Mouse (Mus musculus) liver, embryonic 13.5 days (tissue): ENCODE measurements around the gene Lrrc71. TPM values are rescaled to one million over a fixed set of nuclear protein-coding genes. Genes with fewer than 3 reads are reported as not detected.

Experiments used
- ATAC-seq: fragments of 200-750 bp; cut with Nextera tagmentation; 2 replicates; pipeline ENCODE4 v1.8.0; 2017; ENCODE audit warnings: low read depth, mild to moderate bottlenecking, moderate number of reproducible peaks, moderate library complexity
- DNase-seq: peaks from one replicate; pipeline ENCODE4 v3.0.0; 2022
- H3K27ac ChIP-seq: fragments of 300-500 bp; sonication (generic); 2 replicates; pipeline ENCODE4 v1.5.1; 2015; ENCODE audit warnings: moderate library complexity, mild to moderate bottlenecking, inconsistent platforms
- H3K27me3 ChIP-seq: fragments of 300-500 bp; sonication (generic); 2 replicates; pipeline ENCODE4 v1.6.1; 2015; ENCODE audit warnings: mild to moderate bottlenecking, inconsistent platforms
- H3K36me3 ChIP-seq: fragments of 300-500 bp; sonication (generic); 2 replicates; pipeline ENCODE4 v1.6.1; 2015; ENCODE audit warnings: mild to moderate bottlenecking, inconsistent platforms
- H3K4me1 ChIP-seq: fragments of 300-500 bp; sonication (generic); replicated peaks from 2 replicates; pipeline ENCODE4 v1.6.1; 2015; ENCODE audit warnings: inconsistent platforms
- H3K4me2 ChIP-seq: fragments of 300-500 bp; sonication (generic); 2 replicates; pipeline ENCODE4 v1.6.1; 2015; ENCODE audit warnings: inconsistent platforms, mild to moderate bottlenecking, moderate library complexity
- H3K4me3 ChIP-seq: fragments of 300-500 bp; sonication (generic); replicated peaks from 2 replicates; pipeline ENCODE4 v1.5.1; 2015; ENCODE audit warnings: mild to moderate bottlenecking, inconsistent platforms
- H3K9ac ChIP-seq: fragments of 300-500 bp; sonication (generic); 2 replicates; pipeline ENCODE4 v1.6.1; 2015; ENCODE audit warnings: mild to moderate bottlenecking, inconsistent platforms
- H3K9me3 ChIP-seq: fragments of 300-500 bp; sonication (generic); replicated peaks from 2 replicates; pipeline ENCODE4 v1.6.1; 2016; ENCODE audit warnings: inconsistent platforms
- WGBS: fragments of 180-500 bp; shearing (Covaris S2); methylation state at CpG from one replicate; pipeline ENCODE4 v1.1.7; 2015; ENCODE audit not compliant: insufficient replicate concordance; 5-methylcytosine and 5-hydroxymethylcytosine counted together
- polyA plus RNA-seq: library from polyadenylated mRNA; unstranded; fragments of >200 nt; fragmentation: Nextera tagmentation; extraction: Ambion mirVana; gene quantifications from 2 replicates; pipeline ENCODE4 v1.2.1, GENCODE M21; 2015

Gene Lrrc71
- polyA plus RNA-seq, 1 experiment from 2014 or later = 0.10 TPM

- Histone ChIP-seq H3K4me1 (peaks cover 51% of the 10 kb centered on the region), H3K27ac (peak overlapping the region; percentile 81; the same call in 1 of the 2 replicates), H3K4me3 (no peak overlapping the region), H3K27me3 (peaks cover 7% of the 10 kb centered on the region; the same call in 1 of the 2 replicates), H3K36me3 (no peaks in the 10 kb centered on the region), H3K9me3 (no peaks in the 10 kb centered on the region), H3K4me2 (no peak overlapping the region), H3K9ac (no peak overlapping the region)
- 59% methylated on average over 4 of the region's 4 CpGs for WGBS
- ATAC-seq (no peak), DNase-seq (no peak)
Observed at GRCm38 (mm10) chr3:87763202-87763601, 14.8 kb upstream of the Lrrc71 start.

- Histone ChIP-seq H3K4me1 (peaks cover 49% of the 10 kb centered on the region), H3K9me3 (no peaks in the 10 kb centered on the region), H3K4me2 (no peak overlapping the region), H3K27ac (no peak overlapping the region), H3K27me3 (no peaks in the 10 kb centered on the region; the same call in 1 of the 2 replicates), H3K36me3 (no peaks in the 10 kb centered on the region), H3K9ac (no peak overlapping the region), H3K4me3 (no peak overlapping the region)
- ATAC-seq = no peak
- WGBS = 51% methylated on average over 20 of the region's 20 CpGs
- DNase-seq = no peak
Observed at GRCm38 (mm10) chr3:87761408-87762375, 13.3 kb upstream of the Lrrc71 start.

GRCm38 (mm10) chr3:87758641-87759040 is 10.2 kb upstream of the Lrrc71 start:
- no peak for ATAC-seq
- no peaks in the 10 kb centered on the region for H3K27me3 ChIP-seq
- 0 out of 2 replicates have a peak, but pooled peaks cover under 1% of the 10 kb centered on the region for H3K36me3 ChIP-seq
- peaks cover 21% of the 10 kb centered on the region for H3K4me1 ChIP-seq
- H3K4me2 ChIP-seq = no peak overlapping the region
- no peak overlapping the region for H3K9ac ChIP-seq
- no peaks in the 10 kb centered on the region for H3K9me3 ChIP-seq
- 43% methylated on average over 4 of the region's 5 CpGs for WGBS
- no peak overlapping the region for H3K27ac ChIP-seq
- no peak overlapping the region for H3K4me3 ChIP-seq
- DNase-seq = no peak

GRCm38 (mm10) chr3:87756488-87756887 is 8.1 kb upstream of the Lrrc71 start:
- no peak overlapping the region for H3K4me2 ChIP-seq
- WGBS = 70% methylated on average over 20 of the region's 20 CpGs
- DNase-seq = no peak
- H3K9me3 ChIP-seq = no peaks in the 10 kb centered on the region
- 0 out of 2 replicates have a peak, but pooled peaks cover 5% of the 10 kb centered on the region for H3K36me3 ChIP-seq
- H3K4me3 ChIP-seq = no peak overlapping the region
- no peak overlapping the region for H3K9ac ChIP-seq
- ATAC-seq = no peak
- H3K4me1 ChIP-seq = peaks cover 6% of the 10 kb centered on the region
- H3K27ac ChIP-seq = no peak overlapping the region
- no peaks in the 10 kb centered on the region for H3K27me3 ChIP-seq

GRCm38 (mm10) chr3:87755964-87756363 is 7.5 kb upstream of the Lrrc71 start:
- WGBS = 20% methylated on average over 24 of the region's 24 CpGs
- Histone ChIP-seq H3K4me2 (peak overlapping the region; percentile 17; the same call in 1 of the 2 replicates), H3K9me3 (no peaks in the 10 kb centered on the region), H3K36me3 (0 out of 2 replicates have a peak, but pooled peaks cover 5% of the 10 kb centered on the region), H3K4me1 (peaks cover 3% of the 10 kb centered on the region; the same call in 1 of the 2 replicates), H3K27me3 (no peaks in the 10 kb centered on the region), H3K9ac (no peak overlapping the region), H3K4me3 (no peak overlapping the region), H3K27ac (no peak overlapping the region)
- DNase-seq (no peak), ATAC-seq (peak; percentile 34; the same call in 1 of the 2 replicates)

- 81% methylated on average over 13 of the region's 13 CpGs for WGBS
- no peak overlapping the region for H3K4me3 ChIP-seq
- H3K27me3 ChIP-seq = no peaks in the 10 kb centered on the region
- ATAC-seq (no peak), DNase-seq (no peak)
- H3K27ac ChIP-seq = no peak overlapping the region
- H3K36me3 ChIP-seq = 0 out of 2 replicates have a peak, but pooled peaks cover 5% of the 10 kb centered on the region
- H3K4me1 ChIP-seq = no peaks in the 10 kb centered on the region
- H3K4me2 ChIP-seq = no peak overlapping the region
- no peak overlapping the region for H3K9ac ChIP-seq
- no peaks in the 10 kb centered on the region for H3K9me3 ChIP-seq
Observed at GRCm38 (mm10) chr3:87753829-87754228, 5.4 kb upstream of the Lrrc71 start.

GRCm38 (mm10) chr3:87752567-87752966 is 4.1 kb upstream of the Lrrc71 start:
- WGBS = 67% methylated on average over 3 of the region's 3 CpGs
- Histone ChIP-seq H3K4me2 (no peak overlapping the region), H3K4me3 (no peak overlapping the region), H3K27me3 (no peaks in the 10 kb centered on the region), H3K9ac (no peak overlapping the region), H3K9me3 (no peaks in the 10 kb centered on the region), H3K4me1 (no peaks in the 10 kb centered on the region), H3K36me3 (0 out of 2 replicates have a peak, but pooled peaks cover 5% of the 10 kb centered on the region), H3K27ac (no peak overlapping the region)
- DNase-seq = no peak
- no peak for ATAC-seq

- no peaks in the 10 kb centered on the region for H3K27me3 ChIP-seq
- WGBS = 80% methylated on average over 12 of the region's 12 CpGs
- no peak overlapping the region for H3K4me3 ChIP-seq
Observed at GRCm38 (mm10) chr3:87749977-87750376, 1.6 kb upstream of the Lrrc71 start.

GRCm38 (mm10) chr3:87749036-87749435 is 611 bp upstream of the Lrrc71 start:
- H3K27me3 ChIP-seq = no peaks in the 10 kb centered on the region
- DNase-seq (no peak), ATAC-seq (no peak)
- 0 out of 2 replicates have a peak, but pooled peaks cover 5% of the 10 kb centered on the region for H3K36me3 ChIP-seq
- no peaks in the 10 kb centered on the region for H3K9me3 ChIP-seq
- H3K4me1 ChIP-seq = no peaks in the 10 kb centered on the region
- WGBS = 21% methylated on average over 5 of the region's 5 CpGs
- H3K27ac ChIP-seq = no peak overlapping the region
- no peak overlapping the region for H3K4me3 ChIP-seq
- no peak overlapping the region for H3K9ac ChIP-seq
- no peak overlapping the region for H3K4me2 ChIP-seq

More at GRCm38 (mm10) chr3:87749977-87750376, 1.6 kb upstream of the Lrrc71 start:
- Histone ChIP-seq H3K9me3 (no peaks in the 10 kb centered on the region), H3K4me2 (no peak overlapping the region), H3K27ac (no peak overlapping the region), H3K9ac (no peak overlapping the region), H3K36me3 (0 out of 2 replicates have a peak, but pooled peaks cover 5% of the 10 kb centered on the region), H3K4me1 (no peaks in the 10 kb centered on the region)
- ATAC-seq = no peak
- DNase-seq = no peak

GRCm38 (mm10) chr3:87745036-87745659 is 3.3 kb downstream of the Lrrc71 start:
- Histone ChIP-seq H3K27me3 (no peaks in the 10 kb centered on the region), H3K9ac (no peak overlapping the region), H3K4me3 (no peak overlapping the region), H3K36me3 (no peaks in the 10 kb centered on the region), H3K4me1 (no peaks in the 10 kb centered on the region), H3K27ac (no peak overlapping the region), H3K4me2 (no peak overlapping the region), H3K9me3 (no peaks in the 10 kb centered on the region)
- WGBS = 41% methylated on average over 18 of the region's 18 CpGs
- DNase-seq (no peak), ATAC-seq (no peak)

GRCm38 (mm10) chr3:87743927-87744326 is 4.5 kb downstream of the Lrrc71 start:
- Histone ChIP-seq H3K4me1 (no peaks in the 10 kb centered on the region), H3K4me3 (no peak overlapping the region), H3K27me3 (no peaks in the 10 kb centered on the region), H3K9me3 (no peaks in the 10 kb centered on the region), H3K36me3 (no peaks in the 10 kb centered on the region), H3K27ac (no peak overlapping the region), H3K9ac (no peak overlapping the region), H3K4me2 (no peak overlapping the region)
- WGBS = 54% methylated on average over 4 of the region's 4 CpGs
- ATAC-seq (no peak), DNase-seq (no peak)
